Mouse (Mus musculus) gastrocnemius, postnatal 10 days (tissue): ENCODE results near the gene Fam228b. TPM values are rescaled to one million over a fixed set of nuclear protein-coding genes. Genes with fewer than 3 reads are reported as not detected.
"Not testable (repeated sequence)": the region's sequence is repeated elsewhere in the genome, so short reads cannot be mapped to it uniquely, and the experiment has no call there.

Experiments used
- DNase-seq: peaks from one replicate; pipeline ENCODE4 v3.0.0; 2021; ENCODE audit warnings: mixed read lengths
- total RNA-seq, 2 experiments: library from RNA; stranded (reverse); gene quantifications; 2 replicates each; pipeline ENCODE4 v1.2.3; 2021

Gene Fam228b
- total RNA-seq, 2 experiments from 2014 or later, result 4.6 to 7.8 TPM

DNA sequence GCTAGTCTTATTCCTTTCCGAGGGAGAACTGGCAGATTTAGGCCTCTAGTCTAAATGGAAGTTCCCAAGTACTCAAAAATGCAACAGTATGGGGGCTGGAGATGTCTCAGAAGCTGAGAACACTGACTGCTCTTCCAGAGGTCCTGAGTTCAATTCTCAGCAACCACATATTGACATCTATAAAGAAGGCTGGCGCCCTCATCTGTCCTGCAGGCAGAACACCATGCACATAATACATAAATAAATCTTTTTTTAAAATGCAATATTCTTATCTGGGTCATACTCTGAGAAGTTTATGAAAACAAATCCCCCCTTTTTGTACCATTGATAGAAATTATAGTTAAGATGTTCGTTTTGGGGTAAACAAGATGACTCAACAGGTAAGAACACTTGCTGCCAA is 26.9 kb downstream of the Fam228b start:
- DNase-seq, result no peak

DNA sequence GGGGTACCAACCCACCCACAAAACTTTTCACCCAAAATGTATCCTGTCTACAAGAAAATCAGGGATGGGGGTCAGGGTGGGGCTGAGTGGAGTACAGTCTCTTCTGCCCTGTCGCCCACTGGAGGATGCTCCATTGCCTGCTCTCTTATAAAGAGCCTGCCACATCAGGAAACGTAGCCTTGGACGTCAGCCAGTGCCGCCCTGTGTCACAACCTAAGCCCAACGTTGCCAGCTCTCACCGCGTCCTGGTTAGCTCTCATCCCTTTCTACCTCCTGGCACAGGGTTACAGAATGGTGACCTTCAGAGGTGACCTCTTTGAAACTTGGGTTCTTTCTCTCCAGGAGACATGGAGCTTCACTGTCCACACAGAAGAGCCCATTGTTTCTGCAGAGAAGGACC is 28.2 kb downstream of the Fam228b start:
- DNase-seq, result no peak

DNA sequence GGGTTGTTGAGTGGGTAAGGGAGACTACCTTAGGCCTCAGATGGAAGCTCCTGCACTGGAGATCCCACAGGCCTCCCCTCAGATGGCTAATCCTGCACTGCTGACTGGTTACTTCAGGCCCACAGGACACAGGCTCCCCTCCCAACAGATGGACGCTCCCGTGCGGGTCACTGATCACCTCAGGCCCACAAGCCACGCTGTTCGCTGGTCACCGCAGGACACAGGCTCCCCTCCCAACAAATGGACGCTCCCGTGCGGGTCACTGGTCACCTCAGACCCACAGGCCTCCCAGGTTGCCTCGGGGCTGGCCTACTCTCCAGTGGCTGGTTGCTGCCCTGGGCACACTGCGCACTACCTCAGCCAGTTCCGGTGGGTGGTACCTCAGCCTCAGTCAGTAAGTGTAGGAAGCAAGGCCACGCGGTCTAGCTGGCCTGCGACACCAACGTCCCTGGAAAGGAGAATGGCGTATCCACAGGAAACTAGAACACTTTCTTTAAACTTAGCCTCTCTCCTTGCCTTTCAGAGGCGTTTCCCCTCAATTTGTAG is 31.0 kb downstream of the Fam228b start, which contains the start of gene Fam228a:
Gene Fam228a (minus strand): TSS at position 400 of the 546 bp plus-strand sequence.
- DNase-seq, result no peak

DNA sequence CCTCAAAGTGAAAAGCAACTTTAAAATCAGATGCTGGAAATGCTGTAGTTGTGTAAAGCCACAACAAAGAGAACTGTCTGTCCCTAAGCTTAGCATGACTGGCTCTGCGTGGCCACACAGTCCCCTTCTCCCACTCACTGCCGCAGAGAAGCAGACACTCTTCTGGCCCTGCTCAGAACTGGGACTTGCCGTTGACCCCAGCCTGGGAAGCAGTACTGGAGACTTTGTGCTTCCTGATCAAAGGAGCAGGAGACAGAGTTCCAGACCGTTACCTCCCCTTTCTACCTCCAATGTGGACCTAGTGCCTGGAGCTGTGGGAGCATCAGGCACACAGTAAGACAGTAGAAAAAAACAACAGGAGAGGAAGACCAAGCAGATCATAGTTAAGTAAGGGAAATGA is 36.7 kb downstream of the Fam228b start:
- no peak for DNase-seq

DNA sequence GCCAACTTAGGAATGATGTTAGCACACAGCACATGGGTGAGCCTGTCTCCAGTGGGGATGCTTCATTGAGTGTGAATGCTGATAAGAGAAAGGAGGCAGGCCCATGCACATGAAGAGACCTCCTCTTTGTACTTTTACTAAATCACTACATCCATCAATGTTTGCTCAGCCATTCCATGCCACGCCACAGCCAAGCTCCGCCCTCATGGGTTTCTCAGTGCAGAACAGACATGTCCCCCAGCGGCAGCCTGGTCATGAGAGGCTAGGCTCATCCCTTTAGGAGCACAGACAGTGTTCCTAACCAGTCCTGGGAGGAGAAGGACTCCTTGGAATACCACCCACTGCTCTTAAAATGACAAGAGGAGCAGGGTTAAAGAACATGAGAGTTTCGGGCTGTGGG is 37.4 kb downstream of the Fam228b start:
- DNase-seq, result no peak

DNA sequence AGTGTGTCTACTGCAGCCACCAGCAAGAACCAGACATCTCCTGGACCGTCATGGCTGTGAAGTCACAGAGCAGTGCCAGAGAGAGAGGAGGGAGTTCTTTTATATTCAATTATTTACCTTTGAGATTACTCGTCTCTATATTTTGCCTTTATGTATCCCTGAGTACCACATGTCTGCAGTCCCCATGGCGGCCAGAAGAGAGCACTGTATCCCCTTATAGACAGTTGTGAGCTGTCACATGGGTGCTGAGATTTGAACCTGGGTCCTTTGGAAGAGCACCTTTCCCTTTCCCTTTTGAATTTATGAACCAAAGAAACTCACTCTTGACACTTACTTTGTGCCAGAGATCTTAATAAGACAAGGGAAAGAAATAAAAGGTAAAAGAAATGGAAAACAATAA is 39.9 kb downstream of the Fam228b start:
- DNase-seq, result no peak

DNA sequence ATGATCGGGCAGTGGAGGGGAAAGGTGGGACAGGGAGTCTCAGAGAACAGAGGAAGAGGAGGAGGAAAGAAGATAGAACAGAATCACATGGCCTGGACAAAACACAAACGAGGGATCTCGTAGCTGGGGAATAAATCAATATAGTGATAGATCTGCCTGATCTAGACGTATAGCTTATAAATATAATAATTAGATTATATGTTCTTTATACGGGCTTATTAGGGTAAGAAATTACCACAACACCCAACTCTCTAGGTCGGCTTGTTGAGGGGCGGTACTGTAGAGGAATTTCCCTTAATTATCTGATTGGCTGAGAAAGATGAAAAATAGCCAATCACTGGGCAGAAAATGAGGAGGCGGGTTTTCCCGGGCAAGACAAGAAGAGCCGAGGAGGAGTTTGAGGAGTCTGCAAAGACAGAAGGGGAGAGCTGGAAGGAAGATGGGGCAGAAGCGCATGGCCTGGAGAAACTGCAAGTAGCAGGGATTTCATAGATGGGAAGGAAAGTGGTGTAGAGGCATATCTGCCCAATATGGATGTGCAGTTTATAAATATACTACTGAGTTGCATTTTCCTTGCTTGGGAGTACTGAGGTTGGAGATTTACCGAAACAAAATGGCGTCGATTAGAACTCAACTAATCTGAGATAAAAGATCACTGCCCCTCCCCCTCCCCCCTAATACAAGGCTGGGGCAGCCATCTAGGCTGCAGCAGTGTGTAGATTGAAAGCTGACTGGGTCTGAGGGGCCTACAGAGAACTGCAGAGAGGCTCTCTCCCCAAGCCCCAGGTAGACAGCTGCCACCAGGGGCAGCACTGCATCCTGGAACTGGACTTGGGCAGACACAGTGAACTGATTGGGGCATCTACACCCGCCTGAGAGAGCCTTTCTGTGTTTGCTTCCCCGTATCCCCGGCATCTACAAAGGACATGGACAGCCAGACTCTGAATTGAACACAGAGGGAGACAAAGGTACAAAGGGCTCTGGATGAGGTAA is 49.0 kb downstream of the Fam228b start:
- DNase-seq, result no peak

DNA sequence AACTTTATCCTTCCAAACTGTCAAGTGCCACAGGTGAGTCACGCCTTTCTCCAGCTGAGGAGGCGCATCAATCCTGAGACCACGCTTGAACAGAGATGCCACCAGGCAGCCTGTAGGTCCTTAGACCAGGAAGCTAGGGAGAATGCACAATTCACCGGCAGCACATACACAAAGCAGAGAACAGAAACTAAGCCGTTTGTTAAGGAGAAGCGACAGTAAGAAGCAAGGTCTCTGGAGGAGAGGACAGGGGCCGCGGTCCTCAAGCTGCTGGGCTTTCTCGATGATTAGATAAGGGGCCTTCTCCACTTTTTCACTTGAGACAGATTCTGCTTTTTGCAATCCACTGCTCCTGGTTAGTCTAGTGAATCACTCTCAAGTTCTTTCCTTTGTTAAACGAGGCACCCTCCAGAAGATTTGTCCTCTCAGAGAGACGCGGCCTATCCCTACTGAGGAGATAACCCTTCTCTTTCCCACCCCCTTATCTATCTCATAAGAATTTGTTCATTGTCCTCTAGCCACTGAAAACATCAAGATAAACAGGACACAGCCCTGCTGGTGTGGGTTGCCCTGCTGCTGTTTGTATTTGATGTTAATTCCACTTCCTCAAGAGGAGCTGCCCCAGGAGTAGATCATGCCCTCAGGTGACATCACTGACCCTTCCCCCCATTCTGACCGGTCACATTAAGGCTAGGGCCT is 49.9 kb downstream of the Fam228b start:
- no peak for DNase-seq

DNA sequence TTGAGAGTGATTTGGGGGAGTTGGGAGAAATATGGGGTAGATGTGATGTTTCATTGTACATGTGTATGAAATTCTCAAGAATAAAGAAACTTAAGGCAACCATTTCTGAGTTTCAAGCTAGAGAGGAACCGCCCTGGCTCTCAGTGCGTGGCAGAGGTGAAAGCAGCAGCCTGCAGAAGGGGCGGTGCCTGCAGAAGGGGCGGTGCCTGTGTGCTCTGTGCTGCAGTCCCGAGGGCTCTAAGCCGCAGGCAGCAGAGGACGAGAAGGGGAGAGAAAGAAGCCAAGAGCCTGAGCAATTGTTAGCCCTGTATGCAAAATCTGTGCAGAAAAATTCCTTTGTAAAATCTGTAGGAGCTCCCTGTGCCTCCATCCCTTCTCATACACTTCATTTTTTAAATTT is 51.6 kb downstream of the Fam228b start:
- no peak for DNase-seq

DNA sequence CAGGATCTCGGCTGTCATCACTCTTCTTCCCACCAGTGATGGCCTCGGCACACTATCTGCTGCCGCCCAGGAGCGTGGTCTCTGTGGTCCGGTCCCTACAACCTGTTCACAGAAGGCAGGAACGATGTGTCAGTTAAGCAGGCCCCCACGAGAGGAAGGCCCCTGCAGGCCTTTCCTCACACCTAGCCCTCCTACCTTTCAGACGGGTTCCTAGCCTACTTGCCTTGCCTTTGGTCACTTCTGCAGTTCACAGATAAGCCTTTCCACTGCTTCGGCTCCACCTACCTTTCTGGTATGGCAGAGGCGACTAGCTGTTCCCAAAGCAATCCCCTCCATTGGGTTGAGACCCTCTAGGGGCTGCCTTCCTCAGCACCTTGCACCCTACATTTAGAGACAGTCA is 53.5 kb downstream of the Fam228b start:
- DNase-seq, result no peak

DNA sequence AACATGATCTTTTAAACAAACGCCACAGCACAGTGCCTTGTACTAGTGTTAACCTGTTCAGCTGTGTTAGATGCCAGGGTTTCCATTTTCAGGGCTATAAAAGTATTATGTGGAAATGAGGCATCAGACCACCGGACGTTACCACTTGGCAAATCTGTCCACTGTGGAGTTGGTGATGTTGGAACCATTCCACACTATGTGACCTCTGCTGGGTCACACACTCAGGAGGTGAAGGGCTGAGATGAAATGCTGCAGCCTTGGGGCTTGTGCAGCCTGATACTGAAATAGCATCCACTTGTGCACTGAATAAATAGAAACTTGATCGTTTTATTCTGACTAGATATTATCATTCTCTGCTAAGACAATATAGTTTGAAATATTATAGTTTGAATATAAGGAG is 55.7 kb downstream of the Fam228b start:
- DNase-seq, result no peak

DNA sequence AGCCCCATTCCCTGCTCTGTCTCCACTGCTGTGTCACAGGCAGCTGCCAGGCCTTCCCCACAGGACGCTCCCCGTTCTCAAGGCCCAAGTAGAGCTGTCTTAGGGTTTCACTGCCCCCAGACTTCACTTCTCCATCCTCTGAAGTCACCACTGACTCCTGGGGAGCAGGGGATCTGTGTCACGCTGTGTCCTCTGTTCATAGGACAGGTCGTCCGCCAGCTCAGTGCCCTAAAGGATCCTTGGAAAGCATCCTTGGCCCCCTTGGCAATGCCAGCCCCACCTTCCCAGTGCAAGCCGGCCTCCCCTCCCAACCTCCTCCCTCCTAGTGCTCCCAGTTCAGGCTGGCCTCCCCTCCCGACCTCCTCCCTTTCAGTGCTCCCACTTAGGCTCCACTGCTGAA is 59.1 kb downstream of the Fam228b start:
- no peak for DNase-seq

DNA sequence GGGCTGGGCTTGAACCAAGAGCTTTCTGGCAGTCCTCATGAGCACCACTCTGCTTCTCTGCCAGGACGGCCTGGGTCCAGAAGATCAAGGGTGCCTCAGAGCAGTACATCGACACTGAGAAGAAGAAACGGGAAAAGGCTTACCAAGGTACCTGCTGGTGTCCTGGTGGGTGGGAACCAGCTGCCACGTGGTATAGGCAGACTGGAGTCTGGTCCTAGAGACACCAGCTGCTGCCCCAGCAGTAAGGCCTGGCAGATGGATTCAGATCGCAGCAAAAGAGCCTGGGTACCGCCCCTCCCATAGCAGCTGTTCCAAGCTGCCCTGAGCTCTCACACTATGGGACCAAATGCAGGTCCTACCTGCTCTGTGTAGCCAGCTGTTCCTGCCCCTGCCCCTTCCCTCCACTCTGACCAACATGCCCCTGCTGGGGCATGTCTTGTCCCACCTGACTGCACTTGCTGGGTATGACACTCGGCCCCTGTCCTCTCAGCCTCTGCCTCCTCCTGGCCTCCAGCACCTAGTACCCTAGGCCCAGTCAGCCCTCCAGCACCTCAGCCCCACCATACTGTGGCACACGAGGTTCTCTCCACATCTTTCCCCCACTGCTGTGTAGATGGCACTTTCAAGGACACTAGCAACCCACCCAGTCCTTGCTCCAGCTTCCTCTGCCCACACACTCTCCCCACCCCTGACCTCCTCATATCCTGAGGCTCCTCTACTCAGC is 60.0 kb downstream of the Fam228b start:
- no peak for DNase-seq

DNA sequence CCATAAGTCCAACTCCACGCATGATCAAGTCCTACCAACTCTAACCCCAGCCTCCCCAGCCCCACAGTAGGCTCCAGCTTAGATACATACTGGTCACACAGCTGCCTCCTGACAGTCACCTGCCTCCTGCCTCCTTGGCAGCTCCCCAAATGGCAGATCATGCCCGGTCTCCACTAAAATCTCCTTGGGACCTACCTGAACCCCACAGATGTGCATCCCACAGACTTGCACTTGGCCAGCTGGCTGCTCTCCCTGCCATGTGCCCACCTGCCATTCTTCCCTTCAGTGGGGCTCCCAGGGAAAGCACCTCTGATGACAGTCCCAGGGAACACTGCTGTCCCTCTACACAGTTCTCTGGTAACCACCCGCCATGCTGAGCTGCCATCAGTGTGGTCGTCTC is 60.8 kb downstream of the Fam228b start:
- no peak for DNase-seq

DNA sequence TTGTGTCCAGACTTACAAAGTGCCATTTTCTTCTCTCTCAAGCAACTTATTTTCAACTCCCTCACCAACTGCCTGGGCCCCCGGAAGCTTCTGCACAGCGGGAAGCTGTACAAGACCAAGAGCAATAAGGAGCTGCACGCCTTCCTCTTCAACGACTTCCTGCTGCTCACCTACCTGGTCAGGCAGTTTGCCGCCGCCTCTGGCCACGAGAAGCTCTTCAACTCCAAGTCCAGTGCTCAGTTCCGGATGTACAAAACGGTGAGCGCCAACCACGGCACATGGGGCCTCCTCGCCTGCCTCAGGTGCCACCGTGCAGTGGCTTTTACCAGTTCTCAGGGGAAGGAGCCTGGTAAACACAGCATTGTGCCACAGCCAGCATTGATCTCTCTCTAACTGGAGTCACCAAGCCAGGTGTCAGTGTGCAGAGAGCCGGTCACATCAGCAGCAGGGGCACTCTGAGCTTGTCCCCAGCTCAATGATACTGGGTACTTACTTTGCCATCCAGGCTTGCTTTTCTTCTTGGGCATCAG is 61.5 kb downstream of the Fam228b start:
- DNase-seq, result no peak

DNA sequence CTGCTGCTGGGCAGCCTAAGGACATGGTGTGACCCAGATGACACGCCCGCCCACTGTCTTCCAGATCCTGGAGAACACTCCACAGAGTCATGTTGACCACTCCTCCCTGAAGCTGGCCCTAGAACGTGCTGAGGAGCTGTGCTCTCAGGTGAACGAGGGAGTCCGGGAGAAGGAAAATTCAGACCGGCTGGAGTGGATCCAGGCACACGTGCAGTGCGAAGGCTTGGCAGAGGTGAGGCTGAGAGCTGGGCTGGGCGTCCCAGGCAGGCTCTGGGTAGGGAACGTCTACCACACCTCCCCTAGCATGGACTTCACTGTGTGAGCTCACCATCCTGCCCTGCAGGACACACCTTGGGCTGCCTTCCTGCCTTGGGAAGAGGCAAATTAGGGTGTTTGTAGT is 62.2 kb downstream of the Fam228b start:
- no peak for DNase-seq

DNA sequence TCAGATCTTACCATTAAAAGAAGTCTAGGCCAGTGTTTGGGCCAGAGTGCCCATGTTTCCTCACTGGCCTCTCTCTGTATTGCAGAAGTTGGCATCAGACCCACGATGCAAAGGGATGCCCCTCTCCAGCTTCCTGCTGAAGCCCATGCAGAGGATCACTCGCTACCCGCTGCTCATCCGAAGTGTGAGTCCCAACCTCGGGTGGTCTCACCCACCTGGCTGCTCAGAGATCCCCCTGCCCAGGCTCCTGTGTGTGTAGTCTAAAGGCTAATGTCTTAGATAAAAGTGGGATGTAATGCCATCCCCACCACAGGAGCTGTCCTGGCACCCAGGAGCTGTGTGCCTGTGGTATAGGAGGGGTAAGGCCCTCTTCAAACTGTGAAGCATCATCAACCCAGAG is 62.9 kb downstream of the Fam228b start:
- no peak for DNase-seq

DNA sequence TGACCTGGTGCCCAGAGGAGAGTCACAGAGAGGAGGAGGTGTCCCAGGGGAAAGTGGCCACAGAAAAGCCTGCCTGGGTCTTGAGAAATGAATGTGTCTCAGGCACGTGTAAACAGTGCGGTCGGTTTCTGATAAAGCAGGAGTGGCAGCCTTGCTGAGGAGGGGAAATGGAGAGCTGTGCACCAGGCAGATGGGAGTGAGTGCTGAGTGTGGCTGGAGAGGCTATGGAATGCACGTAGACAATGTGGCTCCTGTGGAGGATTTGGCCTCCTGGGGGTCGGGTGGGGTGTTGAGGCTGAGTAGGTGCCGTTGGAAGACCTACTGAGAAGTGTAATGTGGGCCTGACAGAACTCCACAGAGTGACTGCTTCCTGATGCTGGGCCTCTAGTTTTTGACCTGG is 63.4 kb downstream of the Fam228b start:
- DNase-seq, result not testable (repeated sequence)

DNA sequence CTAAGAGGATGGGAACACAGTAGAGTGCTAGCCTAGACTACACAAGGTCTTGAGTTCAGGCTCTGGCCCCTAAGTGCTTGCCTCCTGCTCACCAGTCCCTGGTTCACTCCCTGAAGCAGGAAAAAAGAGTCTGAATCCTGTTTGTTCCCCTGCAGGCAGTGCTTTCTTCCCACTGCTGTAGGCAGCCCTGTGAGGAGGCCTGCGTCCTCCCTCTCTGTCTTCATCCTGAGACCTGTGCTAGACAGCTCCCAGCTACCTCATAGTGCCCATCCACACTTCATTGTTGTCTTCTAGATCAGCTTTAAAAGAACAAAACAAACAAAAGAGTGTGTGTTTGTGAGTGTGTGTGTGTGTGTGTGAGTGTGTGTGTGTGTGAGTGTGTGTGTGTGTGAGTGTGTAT is 74.5 kb downstream of the Fam228b start:
- DNase-seq, result no peak

DNA sequence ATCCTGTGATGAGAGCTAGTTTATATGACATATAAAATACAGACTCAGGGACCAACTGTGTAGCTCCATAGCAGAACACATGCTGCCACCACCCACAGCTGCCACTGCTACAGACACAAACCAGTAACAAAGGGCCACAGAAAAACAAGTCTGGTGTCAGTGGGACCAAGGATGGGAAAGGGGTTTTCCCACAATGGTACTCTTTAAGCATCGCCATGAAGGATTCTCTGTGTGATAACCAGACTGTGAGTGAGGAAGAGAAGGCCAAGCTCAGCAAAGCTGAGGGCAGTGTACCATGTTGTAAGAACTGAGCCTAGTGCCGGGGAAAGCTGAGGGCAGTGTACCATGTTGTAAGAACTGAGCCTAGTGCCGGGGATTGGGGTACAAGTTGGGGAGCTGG is 77.9 kb downstream of the Fam228b start:
- DNase-seq, result no peak
